Mouse (Mus musculus) urinary bladder, adult 2 months (tissue): Measurements from ENCODE around the gene Gm21921. TPM values are rescaled to one million over a fixed set of nuclear protein-coding genes. Genes with fewer than 3 reads are reported as not detected.
"Not testable (repeated sequence)": the region's sequence is repeated elsewhere in the genome, so short reads cannot be mapped to it uniquely, and the experiment has no call there.

Experiments
- DNase-seq: peaks from one replicate; pipeline ENCODE4 v3.0.0; 2022; ENCODE audit warnings: low spot score
- polyA plus RNA-seq: library from polyadenylated mRNA; depleted of rRNA; stranded (reverse); fragments of >200 nt; gene quantifications from 2 replicates; pipeline ENCODE4 v1.2.3, GENCODE M21; 2012; rRNA removed

Gene Gm21921
- polyA plus RNA-seq, result not detected in 2 replicates

DNA sequence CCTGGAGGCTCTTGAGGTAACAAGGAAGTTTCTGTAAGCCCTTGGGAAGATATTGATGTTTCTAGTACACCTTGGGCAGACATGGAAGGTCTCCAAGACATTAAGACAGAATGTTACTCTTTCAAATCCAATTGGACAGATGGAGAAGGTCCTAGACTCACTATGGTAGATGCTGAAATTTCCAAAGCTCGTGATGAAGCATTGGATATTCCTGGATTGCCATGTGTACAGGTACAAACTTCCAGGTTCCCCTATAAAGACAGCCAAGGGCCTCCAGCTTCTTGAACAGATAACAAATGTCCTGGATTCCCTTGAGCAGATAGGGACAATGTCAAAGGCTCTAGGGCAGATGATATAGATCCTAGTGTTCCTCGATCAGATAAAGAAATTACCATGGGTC, at the start of gene Gm21921:
Gm21921 (minus strand) TSS at position 101 of the 400 bp plus-strand sequence.
- not testable (repeated sequence) for DNase-seq
